Mouse (Mus musculus): Measurements from ENCODE around the gene Usp7. TPM values are rescaled to one million over a fixed set of nuclear protein-coding genes. Genes with fewer than 3 reads are reported as not detected.

Gene Usp7
- total RNA-seq, 2 experiments from 2014 or later = 155 to 156 TPM

DNA sequence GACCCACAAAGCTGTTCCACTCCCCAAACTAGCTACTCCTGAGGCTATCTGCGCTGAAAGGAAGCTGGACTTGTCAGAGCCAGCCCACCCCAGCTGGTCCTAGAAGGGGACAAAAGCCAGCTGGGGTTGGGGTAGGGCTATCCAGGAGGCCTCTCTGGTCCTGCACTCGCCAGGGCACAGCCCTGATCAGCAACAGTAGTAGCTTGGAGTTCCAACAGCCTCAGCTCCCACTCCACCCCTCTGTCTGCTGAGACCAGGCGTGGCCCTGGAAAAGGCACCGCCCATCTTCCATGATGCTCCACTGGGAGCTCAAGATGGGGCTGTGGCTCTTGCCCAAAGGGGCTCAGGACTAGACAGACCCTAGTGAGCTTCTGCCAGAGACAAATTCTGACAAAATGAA lies 124.3 kb downstream of the Usp7 start:
- intact Hi-C loops (cut with DNase I) = no loop called here
- DNase-seq (ENCODE audit: low spot score in 2 of 2) = no peak

DNA sequence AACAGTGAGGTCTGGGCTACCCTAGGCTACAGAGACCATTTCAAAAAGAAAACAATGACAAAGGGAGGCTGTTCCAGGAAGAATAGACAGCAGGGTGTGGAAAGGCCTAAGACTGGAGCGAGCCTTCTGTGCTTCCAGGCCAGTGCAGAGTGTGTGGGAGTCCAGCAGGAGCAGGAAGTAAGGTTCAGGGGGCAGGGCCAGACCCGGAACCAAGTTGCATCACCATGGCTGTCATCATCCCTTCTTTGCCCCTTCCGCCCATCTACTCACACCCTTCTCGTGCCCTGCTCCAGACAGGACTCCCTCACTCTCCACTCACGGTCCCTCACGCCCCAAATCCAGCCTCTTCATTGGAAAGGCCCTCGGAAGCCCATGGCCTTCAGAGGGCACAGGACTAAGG lies 124.8 kb downstream of the Usp7 start:
- no peak for DNase-seq (ENCODE audit: low spot score in 2 of 2)
- intact Hi-C loops (cut with DNase I) = no loop called here

DNA sequence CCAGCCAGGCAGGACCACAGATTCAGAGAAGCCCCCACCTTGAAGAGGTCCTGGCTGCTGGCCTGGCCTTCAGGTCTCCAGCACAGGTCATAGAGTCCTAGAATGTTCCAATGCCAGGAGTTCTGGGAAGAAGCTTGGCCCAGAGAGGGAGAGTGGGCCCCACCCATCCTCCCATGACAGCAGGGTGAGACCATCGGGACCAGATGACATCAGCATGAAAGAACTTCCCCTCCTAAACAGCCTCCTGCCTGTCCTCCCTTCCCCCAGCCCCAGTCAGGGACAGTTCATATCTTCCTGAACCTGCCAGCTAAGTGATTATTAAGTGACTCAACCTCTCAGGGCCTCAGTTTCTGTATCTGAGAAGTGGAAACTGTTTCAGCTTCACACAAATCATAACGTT lies 125.7 kb downstream of the Usp7 start:
- no peak for DNase-seq (ENCODE audit: low spot score in 2 of 2)
- intact Hi-C loops (cut with DNase I) = no loop called here

DNA sequence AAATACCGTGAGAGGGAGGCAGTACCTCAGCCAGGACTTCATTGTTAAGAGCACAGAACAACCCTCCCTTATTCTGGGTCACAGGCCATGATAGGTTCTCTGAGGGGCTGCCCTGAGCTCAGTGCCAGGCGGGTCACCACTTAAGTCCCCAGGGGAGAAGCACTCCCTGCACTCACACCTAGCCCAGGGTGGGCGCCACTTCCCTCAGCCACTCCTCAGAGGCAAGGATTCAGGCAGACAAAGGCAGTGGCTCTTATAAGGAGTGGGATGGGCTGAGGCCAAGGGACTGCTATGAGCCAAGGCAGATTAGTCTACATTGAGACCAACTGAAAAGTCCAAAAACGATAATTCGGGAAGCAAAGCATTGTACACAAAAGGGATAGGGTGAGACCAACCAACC lies 126.7 kb downstream of the Usp7 start:
- intact Hi-C loops (cut with DNase I) = no loop called here
- no peak for DNase-seq (ENCODE audit: low spot score in 2 of 2)

DNA sequence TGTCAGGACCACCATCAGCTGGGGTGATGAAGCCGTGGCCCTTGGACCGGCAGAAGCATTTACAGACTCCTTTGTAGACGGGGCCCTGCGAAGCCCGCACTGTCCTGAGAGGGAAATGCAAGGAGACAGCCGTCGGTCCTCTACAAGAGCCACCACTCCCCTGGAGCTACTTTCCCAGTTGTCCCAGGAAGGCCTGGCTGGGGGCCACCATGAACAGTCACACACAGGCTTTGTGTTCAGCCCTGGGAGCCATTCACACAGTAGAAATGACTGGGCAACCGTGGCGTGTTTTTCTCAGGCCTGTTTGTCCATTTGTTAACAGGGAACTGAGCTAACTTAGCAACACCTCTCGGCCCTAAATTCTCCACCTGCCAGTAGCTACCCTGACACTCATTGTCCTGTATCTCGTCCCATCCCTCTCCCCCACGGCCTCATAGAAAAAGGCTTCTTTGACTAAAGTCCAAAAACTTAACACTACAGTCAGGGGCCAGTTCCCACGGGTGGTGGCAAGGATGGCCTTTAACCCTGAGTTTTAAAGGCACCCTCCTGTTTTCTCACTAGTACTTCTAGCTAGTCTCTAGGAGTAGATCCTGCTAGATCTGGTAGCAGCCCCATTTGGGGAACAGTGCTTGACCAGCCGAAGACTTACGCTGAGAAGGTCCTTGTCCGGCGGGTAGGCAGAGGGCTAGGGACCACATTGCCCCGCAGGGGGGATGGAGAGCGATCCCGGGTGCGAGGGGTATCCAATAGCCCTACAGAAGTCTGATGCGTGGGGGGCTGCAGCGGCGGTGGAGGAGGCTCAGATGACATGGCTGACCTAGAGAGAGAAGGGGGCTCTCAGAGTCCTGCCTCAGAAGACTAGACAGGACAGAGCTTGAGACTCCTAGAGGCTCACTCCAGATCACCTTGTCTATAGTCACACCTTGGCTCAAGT lies 128.2 kb downstream of the Usp7 start:
- DNase-seq (ENCODE audit: low spot score in 2 of 2) = no peak
- intact Hi-C loops (cut with DNase I) = no loop called here

DNA sequence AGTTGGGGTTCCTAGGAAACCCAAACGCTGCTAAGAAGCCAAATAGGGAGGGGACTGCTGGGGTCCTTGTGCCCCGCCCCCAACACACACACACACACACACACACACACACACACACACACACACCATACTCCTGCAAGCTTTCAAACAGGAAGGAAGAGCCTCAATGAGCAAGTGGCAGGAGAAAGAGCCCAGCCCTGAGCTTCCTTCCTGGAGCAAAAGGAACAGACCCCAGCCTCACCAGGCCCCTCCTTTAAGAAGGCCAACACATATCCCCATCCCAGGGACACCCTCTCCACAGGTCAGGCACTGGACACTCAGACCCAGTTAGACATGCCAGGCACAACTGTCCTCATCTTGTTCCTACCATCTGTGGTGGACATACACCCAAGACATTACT lies 129.1 kb downstream of the Usp7 start:
- no peak for DNase-seq (ENCODE audit: low spot score in 2 of 2)
- intact Hi-C loops (cut with DNase I) = no loop called here

DNA sequence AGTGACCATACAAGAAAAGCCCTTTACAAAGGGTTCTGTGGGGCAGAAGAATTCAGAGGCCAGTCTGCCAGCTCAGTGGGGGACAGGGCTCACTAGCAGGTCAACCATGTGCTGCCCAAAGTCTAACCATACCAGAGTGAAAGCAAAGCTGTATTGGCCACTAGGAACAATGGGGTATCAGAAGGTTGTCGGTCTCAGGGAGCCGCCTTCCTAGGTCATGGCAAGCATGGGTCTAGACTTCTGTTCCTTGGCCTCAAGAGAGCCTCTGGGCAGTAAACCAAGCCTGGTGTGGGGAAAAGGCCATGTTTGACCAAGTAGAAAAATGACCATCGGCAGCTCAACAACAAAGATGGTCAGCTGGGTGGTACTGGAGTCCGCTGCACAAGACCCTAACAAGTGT lies 133.3 kb downstream of the Usp7 start:
- DNase-seq (ENCODE audit: low spot score in 2 of 2) = no peak
- intact Hi-C loops (cut with DNase I) = no loop called here

DNA sequence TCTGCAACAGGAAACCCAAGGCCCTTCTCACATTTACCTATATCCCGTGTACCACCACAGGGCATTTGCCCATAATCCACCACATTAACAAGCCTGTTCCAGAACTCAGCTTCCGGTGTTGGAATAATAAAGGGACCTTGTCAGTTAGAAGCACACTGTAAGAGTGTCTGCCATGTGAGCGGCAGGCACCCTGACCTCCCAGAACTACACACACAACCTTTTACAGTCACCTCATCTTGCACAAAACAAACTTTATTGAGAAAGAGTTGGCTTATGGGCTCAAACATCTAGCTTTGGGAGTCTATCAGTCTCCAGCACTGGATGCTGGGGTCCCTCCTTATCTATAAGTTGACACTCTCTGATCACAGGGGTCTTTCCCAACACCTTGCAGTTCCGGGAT lies 133.8 kb downstream of the Usp7 start:
- intact Hi-C loops (cut with DNase I) = no loop called here

DNA sequence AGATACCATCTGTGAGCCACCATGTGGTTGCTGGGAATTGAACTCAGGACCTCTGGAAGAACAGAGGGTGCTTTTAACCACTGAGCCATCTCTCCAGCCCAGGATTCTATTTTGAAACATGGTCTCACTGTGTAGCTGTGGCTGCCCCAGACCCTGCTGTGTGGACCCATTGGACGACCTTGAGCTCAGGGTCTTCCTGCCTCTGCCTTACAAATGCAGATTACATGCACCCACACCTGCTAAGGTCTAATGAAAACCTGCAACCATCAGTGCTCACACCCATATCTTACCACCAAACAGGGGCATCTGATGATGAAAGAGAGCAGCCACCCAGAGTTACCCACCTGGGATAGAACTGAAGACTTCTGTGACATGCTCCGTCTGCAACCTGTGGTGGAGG lies 135.9 kb downstream of the Usp7 start:
- intact Hi-C loops (cut with DNase I) = no loop called here
- no peak for DNase-seq (ENCODE audit: low spot score in 2 of 2)

More for the DNA sequence above, 133.8 kb downstream of the Usp7 start:
- no peak for DNase-seq (ENCODE audit: low spot score in 2 of 2)

DNA sequence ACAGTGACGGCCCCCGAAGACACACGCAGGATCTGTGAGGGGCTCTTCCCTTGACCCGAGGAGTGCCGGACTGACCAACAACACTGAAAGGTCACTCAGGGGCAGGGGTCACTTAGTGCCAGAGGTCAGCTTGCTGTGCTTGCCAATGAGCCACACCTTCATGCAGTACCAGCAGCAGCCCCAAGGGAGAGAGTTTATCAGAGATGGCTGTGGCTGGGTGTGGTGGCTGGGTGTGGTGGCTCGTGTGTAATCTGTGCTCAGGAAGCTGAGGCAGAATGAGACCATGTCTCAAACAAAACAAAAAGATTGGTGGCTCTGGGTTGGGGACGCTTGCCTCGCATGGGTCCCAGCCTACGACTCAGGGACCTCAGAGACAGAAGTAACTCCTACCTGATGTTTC lies 136.5 kb downstream of the Usp7 start:
- no peak for DNase-seq (ENCODE audit: low spot score in 2 of 2)
- intact Hi-C loops (cut with DNase I) = no loop called here

DNA sequence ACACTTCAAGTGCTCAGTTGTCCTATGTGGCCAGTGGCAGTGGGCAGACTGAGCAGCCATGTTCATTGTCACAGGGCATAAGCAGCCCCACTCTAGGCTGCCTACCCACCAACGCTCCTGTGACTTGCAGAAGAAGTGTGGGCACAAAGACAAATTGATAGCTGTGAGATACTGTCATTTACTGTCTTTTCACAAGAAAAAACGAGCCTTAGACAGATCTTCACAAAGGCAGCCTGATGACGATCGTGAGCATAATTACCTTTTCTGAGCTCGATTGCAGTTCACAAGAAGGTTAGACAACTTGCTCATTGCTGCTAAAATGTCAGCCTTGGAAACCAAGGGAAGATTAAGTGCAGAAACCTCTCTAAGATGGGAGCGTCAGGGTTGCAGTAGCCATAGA lies 137.0 kb downstream of the Usp7 start:
- intact Hi-C loops (cut with DNase I) = no loop called here
- no peak for DNase-seq (ENCODE audit: low spot score in 2 of 2)

DNA sequence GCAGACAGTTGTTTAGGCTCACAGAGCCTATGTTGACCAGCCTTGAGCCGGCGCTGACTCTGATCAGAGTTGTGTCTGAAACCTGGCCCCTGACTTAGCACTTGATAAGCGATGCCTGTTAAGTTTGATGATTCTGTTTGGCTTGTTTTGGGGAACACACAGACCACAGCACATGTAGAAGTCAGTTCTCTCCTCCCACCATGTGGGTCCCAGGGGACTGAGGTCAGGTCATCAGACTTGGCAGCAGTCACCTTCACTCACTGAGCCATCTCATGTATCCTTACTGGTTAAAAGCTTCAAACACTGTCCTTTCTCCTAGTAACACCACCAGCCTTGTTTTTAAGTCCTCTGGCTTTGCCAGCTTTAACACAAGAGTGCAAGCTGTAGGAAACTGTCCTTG lies 142.1 kb downstream of the Usp7 start:
- intact Hi-C loops (cut with DNase I) = no loop called here
- DNase-seq (ENCODE audit: low spot score in 2 of 2) = no peak

DNA sequence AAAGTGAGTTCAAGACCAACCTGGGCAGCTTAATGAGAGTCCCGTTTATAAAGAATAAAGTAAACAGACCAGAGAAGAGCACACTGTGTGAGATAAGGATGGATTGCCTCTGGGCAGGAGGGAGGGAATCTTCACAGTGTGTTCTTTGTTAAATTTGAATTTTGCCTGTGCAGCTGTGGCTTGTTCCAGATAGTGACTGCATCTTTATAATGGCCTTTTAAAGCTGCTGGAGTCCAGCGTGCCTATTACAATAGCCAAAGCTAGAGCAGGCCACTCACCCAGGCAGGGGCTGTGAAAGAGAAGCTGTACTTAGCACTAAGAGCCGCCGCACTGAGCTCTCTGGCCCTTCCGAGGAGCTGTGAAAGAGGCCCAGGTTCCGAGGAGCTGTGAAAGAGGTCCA lies 146.6 kb downstream of the Usp7 start:
- intact Hi-C loops (cut with DNase I) = no loop called here

DNA sequence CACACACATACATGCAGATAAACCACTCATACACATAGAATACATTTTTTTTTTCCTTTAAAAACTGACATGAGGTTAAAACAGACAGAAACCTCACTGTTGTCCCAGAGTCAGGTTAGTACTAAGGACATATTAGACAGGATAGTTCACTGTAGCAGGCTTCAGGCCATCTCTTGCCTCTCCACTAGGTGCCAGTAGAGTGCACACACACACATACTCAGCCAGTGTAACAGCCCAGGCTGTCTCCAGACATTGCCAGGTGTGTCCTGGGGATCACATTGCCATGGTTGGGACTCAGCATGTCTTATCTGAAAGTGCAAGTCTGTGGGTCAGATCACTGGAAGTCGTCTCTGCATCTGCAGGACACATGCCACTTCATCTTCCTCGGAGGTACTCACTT lies 148.3 kb downstream of the Usp7 start:
- peak; percentile 52 to 63 for DNase-seq (ENCODE audit: low spot score in 2 of 2)
- intact Hi-C loops (cut with DNase I) = no loop called here

More for the DNA sequence above, 146.6 kb downstream of the Usp7 start:
- DNase-seq (ENCODE audit: low spot score in 2 of 2) = no peak

Other genes starting within 250 kb of the Usp7 start
- gene Pmm2, start 154.6 kb downstream of the Usp7 start, total RNA-seq (2021) = 10 to 100 TPM; 33.7 to 33.8 TPM
- 10 to 100 TPM; 11.2 to 12.6 TPM for gene Tmem186, start 154.6 kb downstream of the Usp7 start, total RNA-seq (2021)
- gene Carhsp1, start 120.2 kb downstream of the Usp7 start, total RNA-seq (2021) = 10 to 100 TPM in 1 of 2 experiments, 1 to 10 TPM in 1; 8.6 to 13.9 TPM
- gene Gm5767, start 111.5 kb downstream of the Usp7 start, total RNA-seq (2021) = not detected
- gene 1810013L24Rik, start 37.8 kb upstream of the Usp7 start, total RNA-seq (2021) = 100 to 1,000 TPM; 110 to 118 TPM

Measured in left cerebral cortex, postnatal 14 days (tissue).